Mouse (Mus musculus): ENCODE results near the gene Traf3ip2. TPM values are rescaled to one million over a fixed set of nuclear protein-coding genes. Genes with fewer than 3 reads are reported as not detected.
A peak's percentile ranks its signal among the peaks of the same experiment; 100 is the strongest.

The Traf3ip2 gene
- polyA plus RNA-seq, 1 experiment: 0.01 TPM

GRCm38 (mm10) chr10:39597116-39597791 is 15.5 kb upstream of the Traf3ip2 start:
- Histone ChIP-seq H3K4me1 (ENCODE audit: control insufficient read depth) (no peaks in the 10 kb centered on the region), H3K4me3 (replicated peaks) (no peak overlapping the region), H3K9me3 (ENCODE audit: control insufficient read depth, low read length) (no peaks in the 10 kb centered on the region), H3K36me3 (ENCODE audit: control insufficient read depth) (no peaks in the 10 kb centered on the region), H3K27me3 (ENCODE audit: control insufficient read depth) (no peaks in the 10 kb centered on the region)
- no peak for TF ChIP-seq TAL1 (IDR thresholded peaks at IDR 0.05; ENCODE audit: low read length)
- TF ChIP-seq GATA1 (IDR thresholded peaks at IDR 0.05; ENCODE audit: low read length): no peak

GRCm38 (mm10) chr10:39597792-39598183 is 14.9 kb upstream of the Traf3ip2 start:
- no peaks in the 10 kb centered on the region for H3K27me3 ChIP-seq (ENCODE audit: control insufficient read depth)
- no peaks in the 10 kb centered on the region for H3K36me3 ChIP-seq (ENCODE audit: control insufficient read depth)
- no peaks in the 10 kb centered on the region for H3K4me1 ChIP-seq (ENCODE audit: control insufficient read depth)
- TF ChIP-seq GATA1 (IDR thresholded peaks at IDR 0.05; ENCODE audit: low read length) (no peak), TAL1 (IDR thresholded peaks at IDR 0.05; ENCODE audit: low read length) (no peak)
- H3K4me3 ChIP-seq (replicated peaks): no peak overlapping the region
- no peaks in the 10 kb centered on the region for H3K9me3 ChIP-seq (ENCODE audit: control insufficient read depth, low read length)

GRCm38 (mm10) chr10:39599601-39600000 is 13.1 kb upstream of the Traf3ip2 start:
- Histone ChIP-seq H3K4me1 (ENCODE audit: control insufficient read depth) (no peaks in the 10 kb centered on the region), H3K36me3 (ENCODE audit: control insufficient read depth) (no peaks in the 10 kb centered on the region), H3K4me3 (replicated peaks) (no peak overlapping the region), H3K27me3 (ENCODE audit: control insufficient read depth) (no peaks in the 10 kb centered on the region), H3K9me3 (ENCODE audit: control insufficient read depth, low read length) (no peaks in the 10 kb centered on the region)
- no peak for TF ChIP-seq TAL1 (IDR thresholded peaks at IDR 0.05; ENCODE audit: low read length)
- TF ChIP-seq GATA1 (IDR thresholded peaks at IDR 0.05; ENCODE audit: low read length): no peak

- Histone ChIP-seq H3K4me3 (replicated peaks) (no peak overlapping the region), H3K27me3 (ENCODE audit: control insufficient read depth) (no peaks in the 10 kb centered on the region), H3K4me1 (ENCODE audit: control insufficient read depth) (no peaks in the 10 kb centered on the region), H3K36me3 (ENCODE audit: control insufficient read depth) (no peaks in the 10 kb centered on the region), H3K9me3 (ENCODE audit: control insufficient read depth, low read length) (no peaks in the 10 kb centered on the region)
- no peak for TF ChIP-seq GATA1 (IDR thresholded peaks at IDR 0.05; ENCODE audit: low read length)
- TF ChIP-seq TAL1 (IDR thresholded peaks at IDR 0.05; ENCODE audit: low read length): no peak
These were observed 12.6 kb upstream of the Traf3ip2 start for GRCm38 (mm10) chr10:39600115-39600514.

GRCm38 (mm10) chr10:39601068-39601467 is 11.7 kb upstream of the Traf3ip2 start:
- Histone ChIP-seq H3K4me3 (replicated peaks) (no peak overlapping the region), H3K36me3 (ENCODE audit: control insufficient read depth) (no peaks in the 10 kb centered on the region), H3K9me3 (ENCODE audit: control insufficient read depth, low read length) (no peaks in the 10 kb centered on the region), H3K27me3 (ENCODE audit: control insufficient read depth) (no peaks in the 10 kb centered on the region), H3K4me1 (ENCODE audit: control insufficient read depth) (no peaks in the 10 kb centered on the region)
- no peak for TF ChIP-seq GATA1 (IDR thresholded peaks at IDR 0.05; ENCODE audit: low read length)
- TF ChIP-seq TAL1 (IDR thresholded peaks at IDR 0.05; ENCODE audit: low read length): no peak

- no peaks in the 10 kb centered on the region for H3K4me1 ChIP-seq (ENCODE audit: control insufficient read depth)
- no peak for TF ChIP-seq TAL1 (IDR thresholded peaks at IDR 0.05; ENCODE audit: low read length)
- TF ChIP-seq GATA1 (IDR thresholded peaks at IDR 0.05; ENCODE audit: low read length): no peak
- no peak overlapping the region for H3K4me3 ChIP-seq (replicated peaks)
- no peaks in the 10 kb centered on the region for H3K9me3 ChIP-seq (ENCODE audit: control insufficient read depth, low read length)
- H3K27me3 ChIP-seq (ENCODE audit: control insufficient read depth): no peaks in the 10 kb centered on the region
- H3K36me3 ChIP-seq (ENCODE audit: control insufficient read depth): no peaks in the 10 kb centered on the region
These were observed 6.3 kb upstream of the Traf3ip2 start for GRCm38 (mm10) chr10:39606434-39606833.

GRCm38 (mm10) chr10:39611234-39611633 is 1.5 kb upstream of the Traf3ip2 start:
- Histone ChIP-seq H3K27me3 (ENCODE audit: control insufficient read depth) (no peaks in the 10 kb centered on the region), H3K4me1 (ENCODE audit: control insufficient read depth) (no peaks in the 10 kb centered on the region; the same call in 1 of the 2 replicates), H3K4me3 (replicated peaks) (no peak overlapping the region), H3K36me3 (ENCODE audit: control insufficient read depth) (no peaks in the 10 kb centered on the region), H3K9me3 (ENCODE audit: control insufficient read depth, low read length) (no peaks in the 10 kb centered on the region)
- no peak for TF ChIP-seq GATA1 (IDR thresholded peaks at IDR 0.05; ENCODE audit: low read length)
- TF ChIP-seq TAL1 (IDR thresholded peaks at IDR 0.05; ENCODE audit: low read length): no peak

GRCm38 (mm10) chr10:39612131-39612530 is 603 bp upstream of the Traf3ip2 start:
- Histone ChIP-seq H3K4me3 (replicated peaks) (no peak overlapping the region), H3K4me1 (ENCODE audit: control insufficient read depth) (no peaks in the 10 kb centered on the region; the same call in 1 of the 2 replicates), H3K36me3 (ENCODE audit: control insufficient read depth) (no peaks in the 10 kb centered on the region), H3K9me3 (ENCODE audit: control insufficient read depth, low read length) (no peaks in the 10 kb centered on the region), H3K27me3 (ENCODE audit: control insufficient read depth) (no peaks in the 10 kb centered on the region)
- TF ChIP-seq TAL1 (IDR thresholded peaks at IDR 0.05; ENCODE audit: low read length) (no peak), GATA1 (IDR thresholded peaks at IDR 0.05; ENCODE audit: low read length) (no peak)

GRCm38 (mm10) chr10:39612989-39613831 is 476 bp downstream of the Traf3ip2 start:
- no peaks in the 10 kb centered on the region for H3K27me3 ChIP-seq (ENCODE audit: control insufficient read depth)
- no peaks in the 10 kb centered on the region; the same call in 1 of the 2 replicates for H3K4me1 ChIP-seq (ENCODE audit: control insufficient read depth)
- TF ChIP-seq TAL1 (IDR thresholded peaks at IDR 0.05; ENCODE audit: low read length) (no peak), GATA1 (IDR thresholded peaks at IDR 0.05; ENCODE audit: low read length) (no peak)
- no peaks in the 10 kb centered on the region for H3K36me3 ChIP-seq (ENCODE audit: control insufficient read depth)
- no peaks in the 10 kb centered on the region for H3K9me3 ChIP-seq (ENCODE audit: control insufficient read depth, low read length)
- peak overlapping the region; percentile 42 for H3K4me3 ChIP-seq (replicated peaks)
